Mouse (Mus musculus) mature B cell (primary cell): ENCODE measurements around the gene Cpt1c.

ENCODE experiments used
- in situ Hi-C: fragments of 300-500 bp; cut with MboI; formaldehyde crosslinking; loops from 2 replicates; pipeline ENCODE4 v1.14.3; 2019

Cpt1c gene

GRCm38 (mm10) chr7:44999753-45000152 is 25.1 kb upstream of the Cpt1c start:
- in situ Hi-C loops, result no loop called here

- in situ Hi-C loops, result no loop called here
Observed at GRCm38 (mm10) chr7:44998501-44998955, 23.9 kb upstream of the Cpt1c start, which contains the start of gene Bcl2l12. Gene Bcl2l12, minus strand, starts transcription at chr7:44998712.

GRCm38 (mm10) chr7:44997940-44998428 is 23.3 kb upstream of the Cpt1c start:
- in situ Hi-C loops, result no loop called here

GRCm38 (mm10) chr7:44997231-44997939 is 22.7 kb upstream of the Cpt1c start, which contains the start of gene Irf3:
Gene Irf3, plus strand, starts transcription at chr7:44997648.
- in situ Hi-C loops, result no loop called here

- in situ Hi-C loops, result no loop called here
Observed at GRCm38 (mm10) chr7:44996672-44997071, 22.0 kb upstream of the Cpt1c start.

GRCm38 (mm10) chr7:44986879-44987718 is 12.4 kb upstream of the Cpt1c start:
- in situ Hi-C loops, result no loop called here

- in situ Hi-C loops, result no loop called here
Observed at GRCm38 (mm10) chr7:44986192-44986878, 11.7 kb upstream of the Cpt1c start, which contains the start of gene Prmt1. Gene Prmt1, minus strand, starts transcription at chr7:44986568.

- in situ Hi-C loops, result no loop called here
Observed at GRCm38 (mm10) chr7:44985595-44986191, 11.0 kb upstream of the Cpt1c start.

GRCm38 (mm10) chr7:44984833-44985164 is 10.1 kb upstream of the Cpt1c start:
- in situ Hi-C loops, result no loop called here

- in situ Hi-C loops, result no loop called here
Observed at GRCm38 (mm10) chr7:44983944-44984832, 9.5 kb upstream of the Cpt1c start.

- in situ Hi-C loops, result no loop called here
Observed at GRCm38 (mm10) chr7:44983085-44983484, 8.4 kb upstream of the Cpt1c start.

GRCm38 (mm10) chr7:44981539-44981938 is 6.9 kb upstream of the Cpt1c start:
- in situ Hi-C loops, result no loop called here

GRCm38 (mm10) chr7:44978300-44978699 is 3.6 kb upstream of the Cpt1c start:
- in situ Hi-C loops, result no loop called here

GRCm38 (mm10) chr7:44975117-44975419 is 417 bp upstream of the Cpt1c start:
- in situ Hi-C loops, result no loop called here

- in situ Hi-C loops, result no loop called here
Observed at GRCm38 (mm10) chr7:44973415-44974130, 1.1 kb downstream of the Cpt1c start.

GRCm38 (mm10) chr7:44971142-44971541 is 3.5 kb downstream of the Cpt1c start:
- in situ Hi-C loops, result no loop called here

GRCm38 (mm10) chr7:44970231-44970691 is 4.4 kb downstream of the Cpt1c start:
- in situ Hi-C loops, result no loop called here

GRCm38 (mm10) chr7:44966638-44967037 is 8.0 kb downstream of the Cpt1c start:
- in situ Hi-C loops, result no loop called here

- in situ Hi-C loops, result no loop called here
Observed at GRCm38 (mm10) chr7:44965975-44966374, 8.7 kb downstream of the Cpt1c start.

- in situ Hi-C loops, result no loop called here
Observed at GRCm38 (mm10) chr7:44964990-44965389, 9.7 kb downstream of the Cpt1c start.
